Mouse (Mus musculus) midbrain, embryonic 10.5 days (tissue): ENCODE data around the gene Ahcyl2. TPM values are rescaled to one million over a fixed set of nuclear protein-coding genes. Genes with fewer than 3 reads are reported as not detected.
"Not testable (repeated sequence)": the region's sequence is repeated elsewhere in the genome, so short reads cannot be mapped to it uniquely, and the experiment has no call there.

Experiments
- DNase-seq: peaks from one replicate; pipeline ENCODE4 v3.0.0-alpha.2; 2017; ENCODE audit warnings: low spot score
- H3K27ac ChIP-seq: fragments of 300-500 bp; sonication (generic); replicated peaks from 2 replicates; pipeline ENCODE4 v1.5.1; 2016; ENCODE audit warnings: mild to moderate bottlenecking
- H3K27me3 ChIP-seq: fragments of 300-500 bp; sonication (generic); 2 replicates; pipeline ENCODE4 v1.6.1; 2016; ENCODE audit warnings: low read depth, mild to moderate bottlenecking; ENCODE audit not compliant: poor library complexity, severe bottlenecking
- H3K36me3 ChIP-seq: fragments of 300-500 bp; sonication (generic); 2 replicates; pipeline ENCODE4 v1.6.1; 2016; ENCODE audit warnings: mild to moderate bottlenecking, moderate library complexity
- H3K4me1 ChIP-seq: fragments of 300-500 bp; sonication (generic); 2 replicates; pipeline ENCODE4 v1.6.1; 2016
- H3K4me3 ChIP-seq: fragments of 300-500 bp; sonication (generic); 2 replicates; pipeline ENCODE4 v1.5.1; 2016; ENCODE audit warnings: mild to moderate bottlenecking, moderate library complexity
- H3K9me3 ChIP-seq: fragments of 300-500 bp; sonication (generic); replicated peaks from 2 replicates; pipeline ENCODE4 v1.6.1; 2016; ENCODE audit warnings: mild to moderate bottlenecking
- WGBS: fragments of 180-500 bp; shearing (Covaris S2); methylation state at CpG from one replicate; pipeline ENCODE4 v1.1.7; 2016; 5-methylcytosine and 5-hydroxymethylcytosine counted together
- polyA plus RNA-seq: library from polyadenylated mRNA; unstranded; fragments of >200 nt; fragmentation: Nextera tagmentation; extraction: Ambion mirVana; gene quantifications from 2 replicates; pipeline ENCODE4 v1.2.1, GENCODE M21; 2016

Gene Ahcyl2
- polyA plus RNA-seq, 1 experiment from 2014 or later = 12.5 TPM

DNA sequence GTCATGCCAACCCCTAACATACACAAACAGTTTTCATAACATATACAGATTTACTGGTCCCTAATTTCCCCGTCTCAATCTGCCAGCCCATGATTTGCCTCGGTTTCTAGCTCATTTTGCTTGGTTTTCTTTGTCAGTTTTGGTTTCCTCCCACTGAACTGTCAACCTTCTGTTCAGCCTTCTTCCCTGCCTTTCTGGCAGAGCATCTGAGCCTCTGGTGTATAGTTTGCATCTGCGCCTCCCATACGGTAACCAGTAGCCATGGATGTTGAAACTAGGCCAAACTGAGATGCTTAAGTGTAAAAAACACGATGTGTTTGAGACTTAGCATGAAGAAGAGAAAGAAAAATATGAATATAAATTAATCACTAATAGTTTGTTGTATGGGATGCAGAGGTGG, 11.8 kb upstream of the Ahcyl2 start:
- H3K27me3 ChIP-seq = no peaks in the 10 kb centered on the region
- H3K36me3 ChIP-seq = peaks cover 95% of the 10 kb centered on the region

GRCm38 (mm10) chr6:29756476-29756875, 11.3 kb upstream of the Ahcyl2 start:
- no peak for DNase-seq
- H3K27ac ChIP-seq = no peak overlapping the region
- H3K9me3 ChIP-seq = no peaks in the 10 kb centered on the region
- peaks cover 95% of the 10 kb centered on the region for H3K36me3 ChIP-seq
- H3K27me3 ChIP-seq = no peaks in the 10 kb centered on the region
- WGBS = 94% methylated on average over 4 of the region's 4 CpGs
- no peaks in the 10 kb centered on the region for H3K4me1 ChIP-seq
- H3K4me3 ChIP-seq = no peak overlapping the region

More for the DNA sequence above, 11.8 kb upstream of the Ahcyl2 start:
- DNase-seq = no peak
- Histone ChIP-seq H3K4me3 (no peak overlapping the region), H3K27ac (no peak overlapping the region), H3K4me1 (no peaks in the 10 kb centered on the region), H3K9me3 (no peaks in the 10 kb centered on the region)
- 93% methylated on average over 5 of the region's 5 CpGs for whole genome bisulfite sequencing

DNA sequence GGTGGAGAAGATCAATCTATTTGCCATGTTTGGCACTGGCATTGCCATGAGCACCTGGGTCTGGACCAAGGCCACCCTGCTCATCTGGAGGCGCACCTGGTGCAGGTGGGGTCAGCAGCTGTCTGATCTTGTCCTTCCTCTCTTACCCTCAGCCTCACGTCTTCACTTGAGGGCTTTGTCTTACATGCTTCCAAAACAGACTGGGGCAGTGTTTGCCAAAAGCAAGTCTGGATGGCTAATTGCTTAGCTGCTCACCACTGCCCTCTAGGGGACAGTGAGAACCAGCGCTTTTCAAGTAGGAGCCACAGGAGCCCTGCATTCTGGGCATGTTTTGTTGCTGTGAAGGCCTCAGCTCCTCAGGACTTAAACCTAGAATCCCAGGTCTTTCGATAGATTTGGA, 9.4 kb upstream of the Ahcyl2 start:
- Histone ChIP-seq H3K27ac (no peak overlapping the region), H3K4me1 (no peaks in the 10 kb centered on the region), H3K27me3 (no peaks in the 10 kb centered on the region), H3K36me3 (peaks cover 82% of the 10 kb centered on the region), H3K4me3 (no peak overlapping the region), H3K9me3 (no peaks in the 10 kb centered on the region)
- WGBS = 50% methylated on average over 4 of the region's 4 CpGs
- peak; percentile 64 for DNase-seq

- Histone ChIP-seq H3K4me3 (no peak overlapping the region), H3K9me3 (no peaks in the 10 kb centered on the region), H3K27ac (0 out of 2 replicates have a peak overlapping the region, but pooled peaks have one; percentile 3), H3K4me1 (no peaks in the 10 kb centered on the region), H3K27me3 (no peaks in the 10 kb centered on the region), H3K36me3 (peaks cover 75% of the 10 kb centered on the region)
- DNase-seq = no peak
- WGBS = 88% methylated on average over 13 of the region's 13 CpGs
Measured at GRCm38 (mm10) chr6:29759012-29759679, 8.7 kb upstream of the Ahcyl2 start.

- not testable (repeated sequence) for H3K9me3 ChIP-seq, DNase-seq, H3K27ac ChIP-seq, H3K27me3 ChIP-seq, H3K4me1 ChIP-seq, H3K4me3 ChIP-seq
- H3K36me3 ChIP-seq = peaks cover 63% of the 10 kb centered on the region
- 94% methylated on average over 2 of the region's 2 CpGs for WGBS
Measured at GRCm38 (mm10) chr6:29760397-29760796, 7.4 kb upstream of the Ahcyl2 start.

- WGBS = 88% methylated on average over 4 of the region's 4 CpGs
- DNase-seq = no peak
- H3K36me3 ChIP-seq = peaks cover 54% of the 10 kb centered on the region
- no peak overlapping the region for H3K4me3 ChIP-seq
- H3K27me3 ChIP-seq = no peaks in the 10 kb centered on the region
- no peak overlapping the region for H3K27ac ChIP-seq
- H3K9me3 ChIP-seq = no peaks in the 10 kb centered on the region
- H3K4me1 ChIP-seq = no peaks in the 10 kb centered on the region
Measured at GRCm38 (mm10) chr6:29761282-29761681, 6.5 kb upstream of the Ahcyl2 start.

DNA sequence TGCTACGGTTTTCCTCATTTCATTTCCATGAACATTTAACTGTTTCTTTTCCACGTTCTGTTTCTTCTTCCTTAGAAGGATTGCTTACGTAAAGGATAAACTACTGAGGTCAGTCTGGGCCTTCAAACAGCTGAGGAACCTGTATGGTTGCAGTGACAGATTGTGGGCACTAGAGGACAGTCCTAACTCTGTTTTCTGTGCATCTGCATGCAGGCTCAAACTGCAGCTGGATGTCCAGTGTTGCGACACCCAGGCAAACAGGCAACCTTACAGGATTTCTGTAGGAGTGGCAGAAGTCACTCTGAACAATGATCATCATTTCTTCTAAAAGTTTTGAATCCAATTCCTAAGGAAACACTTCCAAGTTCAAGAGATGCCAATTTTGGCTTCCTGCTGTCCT, 5.3 kb upstream of the Ahcyl2 start:
- DNase-seq = no peak
- WGBS = 71% methylated on average over 4 of the region's 4 CpGs
- no peaks in the 10 kb centered on the region for H3K4me1 ChIP-seq

DNA sequence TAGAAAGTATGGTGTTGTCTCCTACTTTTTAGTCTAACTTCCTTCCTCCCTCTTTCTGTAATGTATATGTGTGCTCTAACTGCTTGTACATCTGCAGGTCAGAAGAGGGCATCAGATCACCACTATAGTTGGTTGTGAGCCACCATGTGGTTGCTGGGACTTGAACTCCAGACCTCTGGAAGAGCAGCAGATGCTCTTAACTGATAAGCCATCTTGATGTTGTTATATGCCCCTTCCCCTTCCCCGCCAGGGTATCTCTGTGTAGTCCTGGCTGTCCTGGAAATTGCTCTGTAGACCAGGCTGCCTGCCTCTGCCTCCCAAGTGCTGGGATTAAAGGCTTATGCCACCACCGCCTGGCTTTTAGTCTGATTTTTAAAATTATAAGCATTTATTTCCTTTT, 937 bp upstream of the Ahcyl2 start:
- Histone ChIP-seq H3K9me3 (no peaks in the 10 kb centered on the region), H3K27ac (no peak overlapping the region), H3K4me1 (peaks cover 19% of the 10 kb centered on the region), H3K4me3 (no peak overlapping the region), H3K27me3 (no peaks in the 10 kb centered on the region; the same call in 1 of the 2 replicates), H3K36me3 (peaks cover 3% of the 10 kb centered on the region; the same call in 1 of the 2 replicates)
- 91% methylated on average over 2 of the region's 2 CpGs for WGBS
- DNase-seq = no peak

More for the DNA sequence above, 5.3 kb upstream of the Ahcyl2 start:
- Histone ChIP-seq H3K4me3 (no peak overlapping the region), H3K36me3 (peaks cover 41% of the 10 kb centered on the region), H3K9me3 (no peaks in the 10 kb centered on the region), H3K27me3 (no peaks in the 10 kb centered on the region), H3K27ac (no peak overlapping the region)

DNA sequence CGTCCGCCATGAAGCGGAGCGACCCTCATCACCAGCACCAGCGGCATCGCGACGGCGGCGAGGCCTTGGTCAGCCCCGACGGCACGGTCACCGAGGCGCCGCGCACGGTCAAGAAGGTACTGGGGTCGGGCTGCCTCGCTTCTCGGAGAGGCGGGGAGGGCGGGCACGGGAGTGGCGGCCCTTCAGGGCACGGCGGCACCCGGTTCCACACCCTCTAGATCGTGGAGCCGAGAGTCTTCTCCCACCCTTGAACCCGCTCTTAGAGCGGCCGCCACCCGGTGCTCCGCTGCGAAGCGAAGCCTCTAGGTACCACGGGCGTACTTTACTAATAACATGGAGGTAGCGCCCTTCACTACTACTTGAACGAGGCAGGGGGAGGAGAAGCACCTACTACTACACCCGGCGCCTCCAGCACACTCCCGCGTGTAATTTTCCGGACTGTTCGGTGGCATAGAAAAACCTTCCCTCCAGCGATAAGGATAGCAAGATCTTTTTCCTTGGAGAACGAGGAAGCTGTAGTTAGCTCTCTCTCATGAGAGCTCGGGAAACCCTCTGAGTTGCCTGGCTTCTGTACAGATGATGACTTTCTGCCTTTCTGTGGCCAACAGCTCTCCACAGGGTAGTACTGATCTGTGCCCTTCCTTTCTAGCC, 1.1 kb downstream of the Ahcyl2 start:
- under 1% methylated on average over 50 of the region's 50 CpGs for WGBS
- Histone ChIP-seq H3K36me3 (0 out of 2 replicates have a peak, but pooled peaks cover 3% of the 10 kb centered on the region), H3K4me3 (peak overlapping the region; percentile 88), H3K27me3 (no peaks in the 10 kb centered on the region; the same call in 1 of the 2 replicates), H3K9me3 (no peaks in the 10 kb centered on the region), H3K4me1 (peaks cover 19% of the 10 kb centered on the region), H3K27ac (peak overlapping the region; percentile 89)
- DNase-seq = no peak

GRCm38 (mm10) chr6:29770672-29771321, 3.0 kb downstream of the Ahcyl2 start:
- Histone ChIP-seq H3K4me3 (no peak overlapping the region), H3K36me3 (0 out of 2 replicates have a peak, but pooled peaks cover 3% of the 10 kb centered on the region), H3K27ac (no peak overlapping the region), H3K27me3 (no peaks in the 10 kb centered on the region; the same call in 1 of the 2 replicates), H3K4me1 (peaks cover 19% of the 10 kb centered on the region), H3K9me3 (no peaks in the 10 kb centered on the region)
- DNase-seq = no peak
- 67% methylated on average over 2 of the region's 2 CpGs for WGBS

DNA sequence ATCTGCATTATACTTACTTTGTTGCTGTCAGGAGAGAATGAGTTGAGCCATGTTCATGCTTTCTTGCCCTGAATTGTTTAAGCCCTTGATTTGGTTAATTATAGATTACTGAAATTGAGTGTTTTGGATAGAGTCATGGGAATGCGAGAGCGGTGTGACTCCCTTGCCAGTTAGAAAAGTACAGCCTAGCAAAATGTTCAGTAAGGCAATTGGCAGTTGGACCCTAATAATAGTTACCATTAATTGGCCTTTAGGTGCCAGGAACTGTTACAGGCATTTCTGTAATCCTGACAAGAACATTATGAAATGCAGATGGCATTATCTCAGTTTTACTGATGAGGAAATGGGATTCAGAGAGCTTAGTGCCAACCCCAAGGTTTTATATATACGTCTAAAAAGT, 4.4 kb downstream of the Ahcyl2 start:
- Histone ChIP-seq H3K9me3 (no peaks in the 10 kb centered on the region), H3K4me1 (peaks cover 19% of the 10 kb centered on the region), H3K27ac (no peak overlapping the region), H3K4me3 (no peak overlapping the region), H3K27me3 (no peaks in the 10 kb centered on the region; the same call in 1 of the 2 replicates), H3K36me3 (0 out of 2 replicates have a peak, but pooled peaks cover 3% of the 10 kb centered on the region)
- WGBS = 91% methylated on average over 3 of the region's 3 CpGs
- DNase-seq = no peak

DNA sequence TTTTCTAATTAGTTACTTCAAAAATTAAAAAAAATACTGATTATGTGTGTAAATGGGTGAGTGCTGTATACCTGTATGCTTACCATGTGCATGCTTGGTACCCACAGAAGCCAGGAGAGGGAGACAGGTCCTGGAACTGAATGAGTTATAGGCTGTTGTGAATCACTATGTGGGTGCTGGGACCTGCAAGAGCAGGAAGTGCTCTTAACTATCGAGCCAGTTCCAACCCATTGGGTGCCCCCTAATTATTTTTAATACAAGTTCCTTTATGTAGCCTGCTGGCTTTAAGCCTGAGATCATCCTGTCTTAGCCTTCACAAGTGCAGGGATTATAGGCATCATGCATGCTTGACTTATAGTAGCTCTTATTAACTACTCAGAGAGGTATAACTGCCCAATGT, 6.3 kb downstream of the Ahcyl2 start:
- Histone ChIP-seq H3K27ac (no peak overlapping the region), H3K4me1 (peaks cover 14% of the 10 kb centered on the region), H3K9me3 (no peaks in the 10 kb centered on the region), H3K27me3 (no peaks in the 10 kb centered on the region; the same call in 1 of the 2 replicates), H3K36me3 (peaks cover 7% of the 10 kb centered on the region), H3K4me3 (no peak overlapping the region)
- WGBS = 88% methylated on average over 1 of the region's 1 CpGs
- DNase-seq = no peak

DNA sequence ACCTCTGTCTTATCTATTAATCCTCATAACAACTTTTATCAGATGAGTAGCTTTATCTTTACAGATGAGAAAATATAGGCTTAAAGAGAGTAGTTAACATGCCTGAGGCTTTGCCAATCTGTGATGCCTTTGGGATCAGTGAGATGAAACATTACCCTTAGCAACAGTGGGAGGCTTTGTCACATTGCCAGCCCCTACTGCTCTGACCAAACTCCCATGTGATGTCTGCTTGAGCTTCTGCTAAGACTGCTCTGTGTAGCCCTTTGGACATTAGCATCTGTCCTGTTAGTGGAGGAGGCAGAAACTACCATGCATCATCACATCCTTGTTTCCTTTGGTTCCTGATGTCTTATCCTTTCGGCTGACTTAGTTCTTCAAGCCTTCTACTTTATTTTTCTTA, 7.8 kb downstream of the Ahcyl2 start:
- H3K27me3 ChIP-seq = no peaks in the 10 kb centered on the region; the same call in 1 of the 2 replicates
- H3K4me1 ChIP-seq = peaks cover 5% of the 10 kb centered on the region; the same call in 1 of the 2 replicates
- no peaks in the 10 kb centered on the region for H3K9me3 ChIP-seq
- H3K36me3 ChIP-seq = peaks cover 7% of the 10 kb centered on the region
- WGBS = 90% methylated on average over 1 of the region's 1 CpGs
- no peak for DNase-seq
- H3K27ac ChIP-seq = no peak overlapping the region
- H3K4me3 ChIP-seq = no peak overlapping the region
